Mouse (Mus musculus) liver, embryonic 14.5 days (tissue): ENCODE measurements around the gene Wrap53. TPM values are rescaled to one million over a fixed set of nuclear protein-coding genes. Genes with fewer than 3 reads are reported as not detected.

ENCODE experiments used
- ATAC-seq: fragments of 200-750 bp; cut with Nextera tagmentation; 2 replicates; pipeline ENCODE4 v1.8.0; 2017; ENCODE audit warnings: moderate number of reproducible peaks, mild to moderate bottlenecking, moderate library complexity; ENCODE audit not compliant: insufficient read depth
- DNase-seq, 3 experiments: peaks; one replicate each; pipeline ENCODE4 v3.0.0-alpha.2; 2012 to 2013; ENCODE audit warnings: low read depth in 3 of 3, low spot score in 3 of 3
- H3K27ac ChIP-seq: fragments of 300-500 bp; sonication (generic); 2 replicates; pipeline ENCODE4 v1.5.1; 2014; ENCODE audit warnings: moderate library complexity, mild to moderate bottlenecking, control low read depth, inconsistent platforms
- H3K27me3 ChIP-seq: fragments of 300-500 bp; sonication (generic); 2 replicates; pipeline ENCODE4 v1.6.1; 2014; ENCODE audit warnings: mild to moderate bottlenecking, low read length, moderate library complexity; ENCODE audit not compliant: control insufficient read depth, insufficient read depth
- H3K36me3 ChIP-seq: fragments of 300-500 bp; sonication (generic); replicated peaks from 2 replicates; pipeline ENCODE4 v1.6.1; 2014; ENCODE audit warnings: low read depth; ENCODE audit not compliant: control insufficient read depth, insufficient read depth
- H3K4me1 ChIP-seq, 2 experiments: fragments of 200-500 bp in 1 of 2; fragments of 300-500 bp in 1 of 2; sonication (generic) in 1 of 2; replicated peaks; 2 replicates each; pipeline ENCODE4 v1.6.1; 2012 to 2014; ENCODE audit warnings: antibody characterized with exemption in 1 of 2, inconsistent platforms in 1 of 2, low read length in 1 of 2; ENCODE audit not compliant: control insufficient read depth in 2 of 2, insufficient read depth in 2 of 2
- H3K4me2 ChIP-seq: fragments of 300-500 bp; sonication (generic); 2 replicates; pipeline ENCODE4 v1.6.1; 2014; ENCODE audit warnings: low read depth, mild to moderate bottlenecking, control low read depth, moderate library complexity
- H3K4me3 ChIP-seq, 2 experiments: fragments of 200-500 bp in 1 of 2; fragments of 300-500 bp in 1 of 2; sonication (generic) in 1 of 2; 2 replicates each; pipeline ENCODE4 v1.5.1; 2012 to 2014; ENCODE audit warnings: low read depth in 2 of 2, low read length in 2 of 2, mild to moderate bottlenecking in 2 of 2, control low read depth in 1 of 2, inconsistent platforms in 1 of 2, moderate library complexity in 1 of 2; ENCODE audit not compliant: insufficient read depth in 1 of 2
- H3K9ac ChIP-seq: fragments of 300-500 bp; sonication (generic); replicated peaks from 2 replicates; pipeline ENCODE4 v1.6.1; 2014; ENCODE audit warnings: mild to moderate bottlenecking, control low read depth, moderate library complexity
- H3K9me3 ChIP-seq: fragments of 300-500 bp; sonication (generic); 2 replicates; pipeline ENCODE4 v1.6.1; 2016; ENCODE audit warnings: low read length, mixed read lengths; ENCODE audit not compliant: control insufficient read depth
- CTCF ChIP-seq: IDR thresholded peaks from 2 replicates; pipeline ENCODE4 v1.5.1; 2016; ENCODE audit warnings: antibody characterized with exemption, low read depth, control low read depth
- EP300 ChIP-seq: IDR thresholded peaks from 2 replicates; pipeline ENCODE4 v1.6.1; 2016; ENCODE audit warnings: antibody characterized with exemption, low read depth
- WGBS: fragments of 180-500 bp; shearing (Covaris S2); extraction: QIAGEN DNeasy Blood & Tissue Kit; methylation state at CpG from one replicate; pipeline ENCODE4 v1.1.7; 2014; ENCODE audit not compliant: insufficient replicate concordance; 5-methylcytosine and 5-hydroxymethylcytosine counted together
- polyA plus RNA-seq, 2 experiments: library from polyadenylated mRNA; depleted of rRNA in 1 of 2; stranded (reverse) in 1 of 2; unstranded in 1 of 2; fragments of >200 nt; fragmentation: Nextera tagmentation in 1 of 2; extraction: Ambion mirVana in 1 of 2; gene quantifications; 2 replicates each; pipeline versions ENCODE4 v1.2.1 to v1.2.3; 2012 to 2014

The Wrap53 gene
- polyA plus RNA-seq, 2 experiments, result 10.8 to 14.8 TPM

DNA sequence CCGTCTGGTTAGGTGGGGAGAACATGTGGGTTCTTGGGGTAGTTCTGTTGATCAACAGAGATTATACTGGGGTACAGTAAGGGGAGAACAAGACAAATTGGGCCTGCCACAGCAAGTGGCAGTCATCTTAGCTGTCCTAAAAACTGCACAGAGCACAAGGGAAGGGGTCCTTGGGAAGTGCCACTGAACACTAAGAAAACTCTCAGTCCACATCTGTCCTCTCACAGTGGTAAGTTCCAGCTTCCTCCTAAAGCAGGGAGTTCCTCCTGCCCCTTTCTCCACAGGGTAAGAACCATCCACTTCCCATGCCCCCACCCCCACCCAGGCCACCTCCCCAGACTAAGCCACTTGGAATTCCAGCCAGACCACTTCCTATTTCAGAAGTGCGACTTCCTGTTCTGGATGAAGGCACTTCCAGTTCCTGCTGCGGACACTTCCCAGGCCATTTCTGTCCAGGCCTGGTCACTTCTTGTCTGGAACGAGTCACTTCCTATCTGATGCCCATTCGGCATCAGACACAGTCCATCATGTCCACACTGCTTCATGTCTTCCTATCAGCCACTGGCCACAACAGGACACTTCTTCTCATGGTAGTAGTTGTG is 25.4 kb downstream of the Wrap53 start:
- Histone ChIP-seq H3K36me3 (no peaks in the 10 kb centered on the region), H3K9ac (no peak overlapping the region), H3K4me3 (no peak overlapping the region), H3K27ac (no peak overlapping the region), H3K4me1 (peaks cover 0 to 8% of the 10 kb centered on the region in 2 experiments; a peak in 2 of 4 replicates), H3K27me3 (peaks cover 20% of the 10 kb centered on the region), H3K9me3 (no peaks in the 10 kb centered on the region), H3K4me2 (no peak overlapping the region)
- 32% methylated on average over 5 of the region's 5 CpGs for WGBS
- DNase-seq (no peak), ATAC-seq (no peak)
- TF ChIP-seq CTCF (no peak), EP300 (no peak)

DNA sequence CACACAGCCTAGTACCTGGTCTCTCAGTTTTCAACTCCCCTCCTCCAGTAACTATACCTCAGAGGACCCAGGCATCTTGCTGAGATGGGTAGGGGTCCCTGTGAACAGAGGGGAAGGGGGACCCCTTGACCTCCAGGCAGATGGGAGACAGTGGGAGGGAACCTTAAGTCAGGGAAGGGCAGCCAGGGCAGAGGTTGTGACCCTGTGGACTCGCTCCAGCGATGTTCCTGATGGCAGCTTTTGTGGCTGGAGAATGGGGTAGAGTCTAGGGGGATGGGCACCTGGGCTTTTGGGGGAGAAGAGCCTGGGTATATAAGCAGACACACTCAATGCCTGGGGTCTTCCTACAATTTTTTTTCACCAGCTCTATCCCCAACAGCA is 26.7 kb downstream of the Wrap53 start:
- no peak overlapping the region for H3K4me2 ChIP-seq
- no peak for ATAC-seq
- no peaks in the 10 kb centered on the region for H3K36me3 ChIP-seq
- peaks cover 7% of the 10 kb centered on the region for H3K27me3 ChIP-seq
- no peaks in the 10 kb centered on the region; a peak in 1 of 4 replicates for H3K4me1 ChIP-seq
- DNase-seq, result no peak
- WGBS, result 57% methylated on average over 2 of the region's 2 CpGs
- no peaks in the 10 kb centered on the region for H3K9me3 ChIP-seq
- TF ChIP-seq EP300 (no peak), CTCF (no peak)
- no peak overlapping the region for H3K27ac ChIP-seq
- H3K4me3 ChIP-seq, result no peak overlapping the region
- no peak overlapping the region for H3K9ac ChIP-seq

DNA sequence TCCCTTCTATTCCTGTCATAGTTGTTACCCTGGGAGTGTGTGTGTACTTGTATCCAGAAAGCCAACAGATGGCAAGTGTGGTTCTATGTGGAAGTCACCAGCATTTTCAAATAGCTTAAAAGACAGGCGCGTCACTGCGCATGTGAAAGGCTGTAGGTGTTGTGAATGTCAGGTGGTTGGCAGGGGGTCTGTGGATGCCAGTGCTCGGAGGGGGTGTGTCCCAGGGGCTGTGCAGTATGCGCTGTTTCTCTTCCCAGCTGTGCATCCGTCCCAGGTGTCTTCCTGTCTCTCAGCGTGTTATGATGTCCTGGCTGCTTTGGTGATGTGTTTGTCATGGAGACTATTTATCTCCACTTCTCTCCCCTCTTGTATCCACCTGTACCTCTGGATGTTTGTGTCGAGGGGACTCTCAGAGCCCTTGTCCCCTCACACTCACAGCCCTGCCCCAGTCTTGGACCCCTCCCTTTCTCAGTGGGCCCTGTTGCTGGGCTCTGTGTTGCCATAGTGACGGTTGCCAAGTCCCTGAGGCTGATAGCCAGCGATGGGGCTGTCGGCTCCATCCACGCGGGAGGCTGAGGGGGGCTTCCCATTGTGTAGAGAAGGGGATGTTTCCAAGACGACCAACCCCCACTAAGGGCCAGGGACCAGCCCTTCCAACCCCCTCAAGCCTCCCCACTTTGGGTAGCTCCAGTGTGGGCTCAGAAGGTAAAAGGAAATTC is 27.3 kb downstream of the Wrap53 start:
- WGBS, result 39% methylated on average over 14 of the region's 14 CpGs
- Histone ChIP-seq H3K27ac (no peak overlapping the region), H3K4me2 (no peak overlapping the region), H3K27me3 (peaks cover 3% of the 10 kb centered on the region; the same call in 1 of the 2 replicates), H3K4me1 (no peaks in the 10 kb centered on the region; a peak in 1 of 4 replicates), H3K9me3 (no peaks in the 10 kb centered on the region), H3K36me3 (no peaks in the 10 kb centered on the region), H3K9ac (no peak overlapping the region), H3K4me3 (no peak overlapping the region)
- no peak for DNase-seq
- no peak for ATAC-seq
- TF ChIP-seq EP300 (no peak), CTCF (no peak)

DNA sequence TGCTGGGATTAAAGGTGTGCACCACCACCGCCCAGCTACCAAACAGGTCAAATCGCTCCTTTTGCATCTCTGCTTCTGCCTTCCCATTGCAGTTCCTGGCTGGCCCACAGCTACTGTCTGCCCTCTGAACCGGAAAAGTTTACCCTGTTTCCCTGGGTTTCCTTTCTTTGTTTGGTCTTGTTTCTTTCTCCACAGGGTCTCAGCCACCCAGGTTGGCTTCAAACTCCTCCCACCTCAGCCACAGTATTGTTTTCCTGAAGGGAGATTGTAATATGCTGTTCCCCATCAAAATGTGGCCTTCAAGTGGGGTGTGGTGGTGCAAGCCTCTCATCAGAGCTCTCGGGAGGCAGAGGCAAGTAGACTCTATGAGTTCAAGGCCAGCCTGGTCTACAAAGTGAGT is 28.7 kb downstream of the Wrap53 start:
- Histone ChIP-seq H3K9me3 (no peaks in the 10 kb centered on the region), H3K27ac (no peak overlapping the region), H3K4me1 (no peaks in the 10 kb centered on the region; a peak in 2 of 4 replicates), H3K9ac (no peak overlapping the region), H3K4me3 (no peak overlapping the region), H3K36me3 (no peaks in the 10 kb centered on the region), H3K27me3 (peaks cover 3% of the 10 kb centered on the region; the same call in 1 of the 2 replicates), H3K4me2 (no peak overlapping the region)
- TF ChIP-seq EP300 (no peak), CTCF (no peak)
- no peak for DNase-seq
- ATAC-seq, result no peak
- WGBS, result 58% methylated on average over 4 of the region's 4 CpGs

DNA sequence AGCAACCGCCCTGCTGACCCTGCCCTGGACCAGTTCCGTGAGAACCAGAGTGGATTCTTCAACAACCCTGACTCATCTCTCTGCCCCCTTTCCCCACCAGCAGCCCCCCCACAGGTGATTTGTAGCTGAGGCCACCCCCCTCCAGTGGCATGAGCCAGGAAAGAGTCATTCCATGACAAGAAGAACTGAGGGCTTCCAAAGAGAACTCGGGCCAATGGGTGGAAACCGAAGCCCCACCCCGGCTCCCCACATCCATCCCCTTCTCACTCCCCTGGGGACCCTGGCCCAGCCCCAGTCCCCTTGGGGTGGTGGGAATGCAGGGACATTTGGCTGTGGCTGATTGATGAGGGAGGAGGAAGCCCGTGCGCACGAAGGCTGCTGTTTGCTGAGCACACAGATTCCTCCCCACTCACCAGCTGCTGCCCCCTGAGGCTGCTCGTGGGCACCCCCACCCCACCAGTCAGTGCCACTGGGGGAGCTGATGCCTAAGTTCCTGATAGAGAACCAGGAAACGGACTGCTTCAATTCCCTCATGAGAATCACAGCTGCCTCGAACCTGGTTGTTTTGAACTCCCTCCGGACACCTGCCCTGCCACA is 30.9 kb downstream of the Wrap53 start, which contains the start of gene Dnah2:
Gene Dnah2, minus strand, starts transcription at position 51 of the 597 bp plus-strand sequence.
- Histone ChIP-seq H3K27me3 (no peaks in the 10 kb centered on the region; the same call in none of the 2 replicates), H3K4me1 (no peaks in the 10 kb centered on the region; a peak in 2 of 4 replicates), H3K9me3 (no peaks in the 10 kb centered on the region), H3K27ac (no peak within 1 kb of the TSS), H3K36me3 (no peaks in the 10 kb centered on the region), H3K9ac (no peak within 1 kb of the TSS), H3K4me3 (no peak within 1 kb of the TSS), H3K4me2 (no peak within 1 kb of the TSS)
- DNase-seq (no peak), ATAC-seq (no peak)
- 40% methylated on average over 12 of the region's 12 CpGs for WGBS
- no peak for TF ChIP-seq EP300
- TF ChIP-seq CTCF, result no peak
